Mouse (Mus musculus) lung, embryonic 16.5 days (tissue): ENCODE results near the gene Hist1h2bh. TPM values are rescaled to one million over a fixed set of nuclear protein-coding genes. Genes with fewer than 3 reads are reported as not detected.
"Not testable (repeated sequence)": the region's sequence is repeated elsewhere in the genome, so short reads cannot be mapped to it uniquely, and the experiment has no call there.

Experiments
- ATAC-seq: fragments of 200-750 bp; cut with Nextera tagmentation; 2 replicates; pipeline ENCODE4 v1.8.0; 2017; ENCODE audit warnings: low read depth, mild to moderate bottlenecking, moderate library complexity
- H3K27ac ChIP-seq: fragments of 300-500 bp; sonication (generic); 2 replicates; pipeline ENCODE4 v1.5.1; 2014; ENCODE audit warnings: mild to moderate bottlenecking, control low read depth, low read length
- H3K27me3 ChIP-seq: fragments of 300-500 bp; sonication (generic); 2 replicates; pipeline ENCODE4 v1.6.1; 2014; ENCODE audit warnings: low read depth, low read length, mixed read lengths; ENCODE audit not compliant: control insufficient read depth, insufficient read depth
- H3K36me3 ChIP-seq: fragments of 300-500 bp; sonication (generic); 2 replicates; pipeline ENCODE4 v1.6.1; 2014; ENCODE audit warnings: low read length; ENCODE audit not compliant: control insufficient read depth, insufficient read depth
- H3K4me1 ChIP-seq: fragments of 300-500 bp; sonication (generic); replicated peaks from 2 replicates; pipeline ENCODE4 v1.6.1; 2014; ENCODE audit warnings: low read length, mixed read lengths; ENCODE audit not compliant: control insufficient read depth, insufficient read depth
- H3K4me2 ChIP-seq: fragments of 300-500 bp; sonication (generic); 2 replicates; pipeline ENCODE4 v1.6.1; 2014; ENCODE audit warnings: low read depth, low read length, control low read depth
- H3K4me3 ChIP-seq: fragments of 300-500 bp; sonication (generic); 2 replicates; pipeline ENCODE4 v1.5.1; 2014; ENCODE audit warnings: mild to moderate bottlenecking, low read length, control low read depth
- H3K9ac ChIP-seq: fragments of 300-500 bp; sonication (generic); 2 replicates; pipeline ENCODE4 v1.6.1; 2014; ENCODE audit warnings: low read length, control low read depth
- H3K9me3 ChIP-seq: fragments of 300-500 bp; sonication (generic); 2 replicates; pipeline ENCODE4 v1.6.1; 2016; ENCODE audit warnings: low read length; ENCODE audit not compliant: control insufficient read depth
- WGBS: fragments of 180-500 bp; shearing (Covaris S2); extraction: QIAGEN DNeasy Blood & Tissue Kit; methylation state at CpG from one replicate; pipeline ENCODE4 v1.1.7; 2014; 5-methylcytosine and 5-hydroxymethylcytosine counted together
- polyA plus RNA-seq: library from polyadenylated mRNA; unstranded; fragments of >200 nt; fragmentation: Nextera tagmentation; extraction: Ambion mirVana; gene quantifications from 2 replicates; pipeline ENCODE4 v1.2.1, GENCODE M21; 2015

Hist1h2bh gene
- polyA plus RNA-seq, 1 experiment from 2014 or later: 1.3 TPM

- H3K4me1 ChIP-seq, H3K36me3 ChIP-seq, ATAC-seq, H3K27me3 ChIP-seq, H3K9me3 ChIP-seq: not testable (repeated sequence)
- H3K9ac ChIP-seq: peak overlapping the region; percentile 70
- H3K4me2 ChIP-seq: peak overlapping the region; percentile 67
- peak overlapping the region; percentile 54 for H3K4me3 ChIP-seq
- H3K27ac ChIP-seq: peak overlapping the region; percentile 88
- WGBS: 3% methylated on average over 3 of the region's 3 CpGs
Measured at GRCm38 (mm10) chr13:23542225-23542980, 789 bp downstream of the Hist1h2bh start.

- WGBS: 78% methylated on average over 3 of the region's 3 CpGs
- Histone ChIP-seq H3K9ac (no peak overlapping the region), H3K4me3 (no peak overlapping the region), H3K27ac (no peak overlapping the region), H3K36me3 (no peaks in the 10 kb centered on the region), H3K4me2 (no peak overlapping the region), H3K4me1 (peaks cover 9% of the 10 kb centered on the region), H3K9me3 (no peaks in the 10 kb centered on the region), H3K27me3 (no peaks in the 10 kb centered on the region)
- ATAC-seq: no peak
Measured at GRCm38 (mm10) chr13:23541497-23541896, 1.7 kb downstream of the Hist1h2bh start.

GRCm38 (mm10) chr13:23539821-23540220 lies 3.4 kb downstream of the Hist1h2bh start:
- ATAC-seq, H3K4me3 ChIP-seq, H3K9me3 ChIP-seq, H3K9ac ChIP-seq, H3K27ac ChIP-seq, H3K27me3 ChIP-seq, H3K36me3 ChIP-seq, H3K4me2 ChIP-seq: not testable (repeated sequence)
- H3K4me1 ChIP-seq: peaks cover 12% of the 10 kb centered on the region
- WGBS: 58% methylated on average over 1 of the region's 1 CpGs

GRCm38 (mm10) chr13:23538249-23538648 lies 4.9 kb downstream of the Hist1h2bh start:
- Histone ChIP-seq H3K4me3 (no peak overlapping the region), H3K36me3 (no peaks in the 10 kb centered on the region), H3K4me1 (peaks cover 12% of the 10 kb centered on the region), H3K9me3 (no peaks in the 10 kb centered on the region), H3K27me3 (no peaks in the 10 kb centered on the region), H3K4me2 (no peak overlapping the region), H3K9ac (no peak overlapping the region), H3K27ac (no peak overlapping the region)
- WGBS: 78% methylated on average over 5 of the region's 5 CpGs
- no peak for ATAC-seq

GRCm38 (mm10) chr13:23537006-23537710 lies 6.0 kb downstream of the Hist1h2bh start:
- H3K4me1 ChIP-seq: peaks cover 19% of the 10 kb centered on the region
- H3K9ac ChIP-seq: peak overlapping the region; percentile 12; the same call in 1 of the 2 replicates
- no peaks in the 10 kb centered on the region for H3K27me3 ChIP-seq
- no peaks in the 10 kb centered on the region for H3K9me3 ChIP-seq
- no peaks in the 10 kb centered on the region for H3K36me3 ChIP-seq
- H3K27ac ChIP-seq: peak overlapping the region; percentile 25; the same call in 1 of the 2 replicates
- WGBS: 43% methylated on average over 3 of the region's 3 CpGs
- H3K4me3 ChIP-seq: peak overlapping the region; percentile 32
- no peak for ATAC-seq
- H3K4me2 ChIP-seq: peak overlapping the region; percentile 69

- Histone ChIP-seq H3K4me1 (peaks cover 19% of the 10 kb centered on the region), H3K4me3 (peak overlapping the region; percentile 49), H3K27ac (peak overlapping the region; percentile 53), H3K9ac (peak overlapping the region; percentile 69), H3K36me3 (no peaks in the 10 kb centered on the region), H3K4me2 (peak overlapping the region; percentile 69), H3K9me3 (no peaks in the 10 kb centered on the region), H3K27me3 (no peaks in the 10 kb centered on the region)
- no peak for ATAC-seq
- WGBS: 9% methylated on average over 7 of the region's 7 CpGs
Measured at GRCm38 (mm10) chr13:23536076-23536822, 6.9 kb downstream of the Hist1h2bh start.

GRCm38 (mm10) chr13:23535137-23536075 lies 7.8 kb downstream of the Hist1h2bh start, which contains the start of gene Hist1h3g:
Hist1h3g (plus strand) TSS chr13:23535422.
- peak within 1 kb of the TSS; percentile 69 for H3K4me2 ChIP-seq
- not testable (repeated sequence) for H3K36me3 ChIP-seq, H3K9me3 ChIP-seq, H3K27me3 ChIP-seq
- peak within 1 kb of the TSS; percentile 97 for H3K27ac ChIP-seq
- peak within 1 kb of the TSS; percentile 52 for H3K4me3 ChIP-seq
- peak within 1 kb of the TSS; percentile 69 for H3K9ac ChIP-seq
- ATAC-seq: peak; percentile 87
- WGBS: 0% methylated on average over 43 of the region's 62 CpGs
- peaks cover 19% of the 10 kb centered on the region for H3K4me1 ChIP-seq

- Histone ChIP-seq H3K4me1 (peaks cover 19% of the 10 kb centered on the region), H3K4me3 (peak overlapping the region; percentile 52), H3K27ac (peak overlapping the region; percentile 97), H3K27me3 (no peaks in the 10 kb centered on the region), H3K4me2 (peak overlapping the region; percentile 58), H3K9ac (peak overlapping the region; percentile 69), H3K36me3 (no peaks in the 10 kb centered on the region), H3K9me3 (no peaks in the 10 kb centered on the region)
- ATAC-seq: no peak
- under 1% methylated on average over 15 of the region's 15 CpGs for WGBS
Measured at GRCm38 (mm10) chr13:23534368-23535131, 8.6 kb downstream of the Hist1h2bh start.
